Mouse (Mus musculus) frontal cortex, adult (tissue): ENCODE results near the gene Arhgap22.
A peak's percentile ranks its signal among the peaks of the same experiment; 100 is the strongest.

Experiments
- ATAC-seq: cut with Nextera tagmentation; 2 replicates; pipeline ENCODE4 v1.9.2; 2017; ENCODE audit warnings: mild to moderate bottlenecking, moderate library complexity, mixed read lengths; ENCODE audit not compliant: low TSS enrichment

Gene Arhgap22

DNA sequence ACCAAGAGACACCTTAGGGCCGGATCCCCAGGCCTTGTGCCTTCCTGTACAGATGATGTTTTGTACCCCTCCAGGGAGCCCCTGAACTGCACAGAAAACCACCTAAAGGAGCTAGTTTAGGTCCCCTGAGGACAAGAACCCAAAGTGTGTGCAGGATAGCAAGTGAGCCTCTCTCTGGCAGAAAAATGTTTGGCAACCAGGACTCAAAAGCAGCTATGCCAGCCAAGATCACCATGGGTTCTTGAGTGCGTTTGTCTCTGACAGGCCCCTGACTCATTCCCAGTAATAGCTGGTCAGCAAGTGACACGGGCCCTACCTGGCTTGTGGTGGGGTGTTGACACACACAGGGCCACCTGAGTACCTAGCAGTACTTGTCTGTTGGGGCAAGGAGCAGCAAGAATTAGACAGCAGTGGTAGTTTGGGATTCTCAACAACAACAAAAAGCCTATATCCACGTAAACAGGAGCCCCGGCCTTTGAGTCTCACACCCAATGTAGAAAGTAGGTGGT, 115.5 kb downstream of the Arhgap22 start:
- ATAC-seq, result no peak

DNA sequence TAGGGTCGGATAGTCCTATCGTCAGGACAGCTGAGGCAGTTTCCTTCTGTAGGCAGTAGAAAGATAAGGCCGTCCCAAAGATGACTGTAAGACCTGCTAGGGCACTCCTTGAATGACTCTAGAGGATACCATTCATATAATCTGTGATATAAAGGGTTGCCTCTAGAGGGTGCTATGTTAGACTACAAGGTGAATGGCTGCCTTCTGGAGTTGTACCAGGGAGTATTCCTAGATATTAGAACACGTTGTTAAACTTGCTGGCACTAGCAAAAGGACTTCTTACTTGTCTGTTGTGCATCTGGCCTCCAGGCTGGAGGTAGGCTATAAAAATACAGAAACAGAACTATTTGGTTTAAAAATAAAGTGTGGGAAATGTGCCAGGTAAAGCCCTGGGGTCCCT, 117.2 kb downstream of the Arhgap22 start:
- ATAC-seq, result no peak

DNA sequence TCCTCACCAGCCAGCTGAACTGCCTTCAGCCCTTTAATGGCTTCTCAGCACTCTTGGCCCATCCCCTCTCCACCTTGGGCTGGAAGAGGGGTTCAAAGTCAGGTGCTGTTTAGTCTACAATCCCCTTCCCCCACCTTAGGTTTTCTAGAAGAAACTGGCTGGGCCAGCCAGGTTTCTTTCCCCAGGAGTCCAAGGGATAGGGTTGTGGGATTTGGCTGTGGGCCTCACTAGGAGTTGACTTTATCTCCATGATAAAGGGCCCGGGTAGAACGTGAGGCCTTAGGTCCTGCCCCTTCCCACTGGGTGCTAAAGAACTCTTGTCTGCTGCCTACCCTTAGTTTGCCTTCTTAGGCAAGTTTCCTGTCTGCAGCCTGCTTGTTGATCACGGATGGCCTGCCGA, 117.8 kb downstream of the Arhgap22 start:
- no peak for ATAC-seq

DNA sequence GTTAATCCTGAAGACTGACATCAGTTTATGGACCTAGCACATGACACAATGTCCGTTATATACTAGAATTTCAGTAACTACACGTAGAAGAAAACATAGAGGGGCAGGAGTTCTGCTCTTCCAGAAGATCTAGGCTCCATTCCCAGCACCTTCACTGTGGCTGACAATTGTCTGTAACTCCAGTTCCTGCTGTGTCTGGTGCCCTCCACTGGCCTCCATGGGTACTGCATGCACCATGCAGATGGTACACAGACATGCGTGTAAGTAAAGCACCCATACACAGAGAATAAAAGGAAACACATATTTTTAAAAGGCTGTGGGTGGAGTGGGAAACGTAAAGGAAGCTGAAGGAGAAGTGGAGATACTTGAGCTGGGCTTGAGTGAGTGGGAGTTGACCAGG, 120.0 kb downstream of the Arhgap22 start:
- ATAC-seq, result peak; percentile 39

DNA sequence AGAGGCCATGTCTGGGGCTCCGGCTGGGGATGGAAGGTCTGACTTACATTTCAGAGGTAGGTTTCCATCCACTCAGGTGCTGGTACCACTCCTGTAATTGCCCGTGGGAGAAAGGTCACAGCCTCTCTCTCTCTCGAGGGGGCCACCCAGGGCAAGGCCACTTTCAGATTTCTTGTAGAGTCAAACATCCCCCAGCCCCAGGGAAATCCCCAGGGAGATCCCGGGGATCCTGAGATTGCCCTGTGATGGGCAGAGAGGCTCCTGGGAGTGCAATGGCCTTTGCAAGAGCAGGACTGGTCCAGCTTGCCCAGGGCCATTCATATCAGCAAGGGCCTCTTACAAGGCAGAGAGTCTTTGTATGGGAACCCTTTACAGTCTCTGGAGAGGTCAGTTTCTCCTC, 120.6 kb downstream of the Arhgap22 start:
- no peak for ATAC-seq

DNA sequence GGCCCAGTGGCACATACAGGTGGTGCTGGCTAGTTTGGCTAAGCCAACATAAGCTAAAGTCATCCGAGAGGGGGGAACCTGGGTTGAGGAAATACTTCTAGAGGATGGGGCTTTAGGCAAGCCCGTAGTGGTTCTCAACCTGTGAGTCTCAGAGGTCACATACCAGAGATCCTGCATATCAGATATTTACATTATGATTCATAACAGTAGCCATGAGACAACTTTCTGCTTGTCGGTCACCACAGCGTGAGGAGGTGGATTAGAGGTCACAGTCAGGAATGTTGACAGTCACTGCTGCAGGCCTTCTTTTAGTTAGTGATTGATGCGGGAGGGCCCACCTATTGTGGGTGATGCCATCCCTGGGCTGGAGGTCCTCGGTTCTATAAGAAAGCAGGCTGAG, 121.9 kb downstream of the Arhgap22 start:
- no peak for ATAC-seq

DNA sequence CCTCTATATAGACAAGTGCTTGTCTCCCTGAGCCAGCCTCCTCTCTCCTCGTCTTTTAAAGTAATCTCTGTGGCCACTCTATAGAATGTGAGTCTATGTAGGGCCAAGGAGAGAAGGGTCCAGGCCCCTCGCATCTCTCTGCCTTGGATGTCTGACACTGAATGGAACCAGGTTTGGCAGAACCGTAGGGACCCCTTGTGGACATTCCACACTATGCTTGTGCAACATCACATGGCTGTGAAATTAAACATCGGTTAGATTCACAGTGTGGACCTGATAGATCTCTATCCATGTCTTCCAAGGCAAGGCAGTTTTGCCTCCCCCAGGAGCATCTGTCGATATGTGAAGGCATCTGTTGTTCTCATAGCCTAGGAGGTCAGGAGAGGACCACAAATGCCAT, 124.9 kb downstream of the Arhgap22 start:
- no peak for ATAC-seq

DNA sequence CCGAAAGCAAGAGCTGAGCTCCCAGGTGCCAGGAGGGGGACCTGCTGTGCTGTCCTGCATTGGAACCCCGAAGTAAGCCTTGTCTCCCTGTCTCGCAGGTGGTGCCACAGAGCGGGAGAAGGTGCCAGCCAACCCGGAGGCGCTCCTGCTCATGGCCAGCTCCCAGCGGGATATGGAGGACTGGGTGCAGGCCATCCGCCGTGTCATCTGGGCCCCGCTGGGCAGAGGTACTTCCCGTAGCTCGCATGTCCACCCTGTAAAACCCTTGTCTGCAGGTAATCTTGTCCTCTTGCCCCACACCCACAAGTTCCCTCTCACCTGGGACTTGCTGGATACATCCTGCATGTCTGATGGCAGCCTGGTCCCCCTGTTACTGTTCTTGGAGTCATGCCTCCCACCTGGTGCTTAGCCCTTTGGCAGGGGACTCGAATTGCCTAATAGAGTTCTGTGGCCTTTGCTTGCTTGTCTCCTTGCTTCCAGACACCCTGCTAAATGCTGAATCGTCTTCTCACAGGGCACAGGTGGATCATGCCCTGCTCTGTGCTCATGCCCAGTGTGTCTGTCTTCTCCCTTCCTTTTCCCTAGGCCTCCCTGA, 129.4 kb downstream of the Arhgap22 start:
- ATAC-seq, result no peak

DNA sequence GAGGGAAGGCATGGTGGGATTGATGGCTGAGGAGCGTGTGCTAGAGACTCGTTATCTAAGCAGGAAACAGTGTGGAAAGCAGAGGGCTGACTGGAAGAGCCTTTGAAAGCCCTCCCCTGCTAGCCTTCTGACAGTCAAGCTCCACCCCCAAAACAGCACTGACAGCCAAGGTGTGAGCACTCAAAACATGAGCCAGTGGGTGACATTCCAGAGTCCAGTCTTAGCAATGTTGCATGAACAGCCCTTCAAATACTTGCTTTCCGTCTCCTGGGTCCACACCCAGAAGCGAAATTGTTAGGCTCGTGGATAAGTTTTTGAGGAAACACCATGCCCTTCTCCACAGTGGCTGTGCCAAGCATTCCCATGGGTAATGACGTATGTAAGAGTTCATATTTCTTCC, 132.7 kb downstream of the Arhgap22 start:
- ATAC-seq, result no peak

DNA sequence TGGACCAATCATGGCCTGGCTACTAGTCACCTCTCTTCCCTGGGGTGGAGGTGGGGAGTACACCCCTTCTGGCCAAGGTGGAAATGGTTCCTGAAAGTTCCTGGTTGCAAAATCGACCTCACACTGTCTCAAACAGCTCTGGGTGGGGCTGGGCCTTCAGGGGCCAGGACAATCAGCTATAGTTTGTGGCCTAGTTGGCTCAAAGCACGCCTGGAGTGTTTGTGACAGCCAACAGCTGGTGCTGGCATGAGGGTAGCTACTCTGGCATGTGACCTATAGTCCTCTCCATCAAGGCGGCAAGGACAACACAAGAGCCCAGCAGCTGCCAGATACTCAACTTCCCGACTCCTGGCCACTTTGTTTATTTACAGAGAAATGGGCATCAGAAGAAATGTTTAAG, 133.9 kb downstream of the Arhgap22 start:
- ATAC-seq, result no peak

DNA sequence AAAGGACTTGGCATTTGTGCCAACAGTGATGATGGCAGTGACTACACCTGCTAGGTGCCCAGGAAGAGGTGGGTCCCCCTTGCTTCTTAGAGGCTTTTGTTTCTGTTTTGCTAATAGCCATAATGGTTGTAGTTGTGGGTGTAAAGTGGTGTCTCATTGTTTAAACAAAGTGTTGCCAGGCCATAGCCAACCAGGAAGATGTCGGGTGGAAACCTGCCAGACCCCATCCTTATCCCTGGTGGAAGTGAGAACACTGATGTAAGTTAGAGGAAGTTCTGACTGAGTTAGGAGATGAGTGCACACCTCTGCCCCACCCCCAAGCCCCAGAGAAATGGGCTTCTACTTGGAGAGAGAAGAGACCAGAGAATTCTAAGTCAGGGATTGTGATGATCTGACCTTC, 134.3 kb downstream of the Arhgap22 start:
- no peak for ATAC-seq

DNA sequence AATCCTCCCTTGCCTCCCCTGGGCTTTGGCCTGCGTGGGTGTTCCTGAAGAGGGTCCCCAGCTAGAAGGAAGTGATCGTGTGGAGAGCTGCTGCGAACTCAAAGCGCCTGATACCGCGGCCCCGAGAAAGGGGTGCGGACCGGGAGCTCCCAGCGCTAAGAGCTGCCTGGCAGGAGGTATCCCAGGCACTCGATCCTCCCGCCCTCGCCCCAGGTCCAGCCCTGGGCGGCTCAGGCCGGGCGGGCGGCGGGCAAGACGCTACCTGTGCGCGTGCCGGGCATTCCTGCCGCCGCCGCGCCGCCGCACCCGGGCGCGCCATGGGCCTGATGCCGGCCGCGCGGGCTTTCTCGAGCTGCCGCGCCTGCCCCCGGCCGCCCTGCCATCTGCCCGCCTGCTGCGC, 137.2 kb downstream of the Arhgap22 start:
- ATAC-seq, result no peak

DNA sequence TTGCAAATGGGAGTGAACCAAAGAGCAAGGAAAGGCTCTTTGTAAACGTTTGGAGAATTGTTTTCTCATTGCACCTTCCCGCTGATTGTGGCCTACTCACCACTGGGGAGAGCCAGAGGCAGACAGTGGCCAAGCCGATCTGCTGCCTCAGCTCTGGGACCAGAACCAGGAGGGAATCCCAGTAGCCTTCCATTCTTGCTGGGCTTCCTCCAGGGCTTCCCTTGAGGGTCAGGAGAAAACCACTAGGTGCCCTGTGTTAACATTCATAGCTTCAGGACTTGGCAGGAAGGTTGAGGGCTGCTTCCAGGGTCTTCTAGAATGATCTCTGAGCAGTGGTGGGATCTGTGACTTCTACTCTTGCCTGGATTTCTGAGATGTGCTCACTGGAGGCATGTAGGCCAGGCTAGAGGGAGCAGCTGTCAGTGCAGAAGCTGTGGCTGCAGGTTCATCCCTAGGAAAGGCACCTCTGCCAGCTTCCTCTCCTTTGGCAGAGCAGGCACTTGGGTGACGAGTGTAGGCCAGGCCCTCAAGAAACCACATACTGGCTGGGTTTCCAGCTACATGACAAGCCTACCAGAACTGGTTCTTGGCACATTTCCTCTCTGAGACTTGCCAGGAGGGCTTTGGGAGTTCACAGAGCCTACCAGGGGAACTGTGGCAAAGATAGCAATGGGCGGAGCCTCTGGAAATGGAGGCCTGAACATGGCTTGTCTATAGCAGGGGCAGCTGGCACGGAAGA, 138.3 kb downstream of the Arhgap22 start:
- peak; percentile 16; the same call in 1 of the 2 replicates for ATAC-seq

DNA sequence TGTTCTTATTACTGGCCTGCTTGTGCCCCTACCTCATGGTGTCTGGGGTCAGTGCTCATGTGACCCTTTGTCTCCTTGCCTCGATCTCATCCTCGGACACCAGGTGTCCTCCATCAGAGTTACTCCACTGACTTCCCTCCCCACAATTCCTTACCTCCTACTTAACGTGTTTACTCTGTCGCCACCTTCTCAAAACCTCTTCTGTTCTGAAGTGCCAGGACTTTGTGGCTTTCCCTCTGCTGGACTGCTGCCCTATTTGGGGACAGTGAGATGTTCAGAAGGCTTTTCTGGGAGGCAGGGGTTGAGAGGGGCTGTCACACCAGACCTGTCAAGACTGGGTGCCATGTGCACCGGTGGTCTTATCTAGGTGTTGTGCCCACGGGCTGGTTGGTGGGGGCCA, 139.1 kb downstream of the Arhgap22 start:
- ATAC-seq, result no peak

DNA sequence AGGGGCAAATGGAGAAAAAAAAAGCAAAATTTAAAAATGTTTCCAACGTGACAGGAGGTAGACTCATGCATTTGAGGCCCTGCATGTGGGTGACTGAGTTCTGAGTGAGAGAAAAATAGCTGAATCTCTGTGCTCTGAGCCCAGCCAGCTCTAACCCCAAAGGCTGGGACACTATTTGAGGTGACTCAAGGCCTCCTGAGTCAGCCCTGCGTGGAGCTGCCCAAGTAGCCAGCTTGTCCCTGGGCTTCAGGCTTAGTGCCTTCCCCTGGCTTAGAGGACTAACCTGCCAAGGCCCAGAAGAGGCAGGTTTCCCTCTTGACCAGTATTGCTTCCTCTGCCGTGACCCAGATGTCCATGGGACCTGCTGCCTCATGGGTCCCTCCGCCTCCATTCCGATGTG, 141.4 kb downstream of the Arhgap22 start:
- no peak for ATAC-seq

DNA sequence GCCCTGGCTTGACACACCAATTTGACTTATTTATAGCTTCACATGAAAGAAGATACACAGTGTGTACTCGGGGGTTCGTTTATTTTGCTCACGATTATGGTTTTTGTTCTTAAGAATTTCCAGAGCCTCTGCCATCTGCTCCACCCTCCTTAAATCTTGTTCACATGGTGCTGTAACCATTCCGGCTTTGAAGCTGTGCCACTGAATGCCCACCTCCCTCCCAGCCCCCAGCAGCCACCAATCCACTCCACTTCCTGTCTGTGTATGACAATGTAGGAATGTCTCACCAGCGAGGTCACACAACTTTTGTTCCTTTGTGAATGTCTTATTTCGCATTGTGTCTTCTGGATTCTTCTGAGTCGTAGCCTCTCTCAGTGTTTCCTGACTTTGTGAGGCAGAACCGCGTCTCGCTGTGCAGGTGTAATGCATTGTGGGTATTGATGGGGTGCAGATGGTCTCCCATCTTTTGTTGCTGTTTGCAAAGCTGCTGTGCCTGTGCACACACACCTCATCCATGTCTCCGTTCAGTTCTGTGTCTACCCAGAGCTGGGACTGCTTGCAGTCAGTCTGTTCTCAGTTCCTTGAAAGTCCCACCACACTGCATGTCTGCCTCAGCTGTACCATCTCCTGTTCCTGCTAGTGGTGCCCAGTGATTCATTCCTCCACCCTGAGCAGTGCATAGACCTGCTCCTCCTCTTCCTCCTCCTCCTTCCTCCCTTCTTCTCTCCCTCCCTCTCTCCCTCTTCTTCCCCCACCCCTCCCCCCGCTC, 144.0 kb downstream of the Arhgap22 start:
- ATAC-seq, result 0 out of 2 replicates have a peak, but pooled peaks have one; percentile 32

DNA sequence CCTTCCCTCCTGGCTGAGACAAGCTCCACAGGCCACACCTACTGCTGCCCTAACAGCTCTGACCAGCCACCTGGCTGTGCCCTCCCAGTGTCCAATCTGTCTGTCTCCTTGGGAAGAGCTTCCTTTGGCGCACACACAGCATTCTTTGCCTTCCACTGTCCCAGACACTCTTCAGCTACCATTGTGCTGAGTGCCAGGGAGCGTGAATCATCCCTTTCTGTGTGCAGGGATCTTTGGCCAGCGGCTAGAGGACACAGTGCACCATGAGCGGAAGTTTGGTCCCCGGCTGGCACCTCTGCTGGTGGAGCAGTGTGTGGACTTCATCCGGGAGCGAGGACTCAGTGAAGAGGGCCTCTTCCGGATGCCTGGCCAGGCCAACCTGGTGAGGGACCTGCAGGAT, 145.1 kb downstream of the Arhgap22 start:
- no peak for ATAC-seq

DNA sequence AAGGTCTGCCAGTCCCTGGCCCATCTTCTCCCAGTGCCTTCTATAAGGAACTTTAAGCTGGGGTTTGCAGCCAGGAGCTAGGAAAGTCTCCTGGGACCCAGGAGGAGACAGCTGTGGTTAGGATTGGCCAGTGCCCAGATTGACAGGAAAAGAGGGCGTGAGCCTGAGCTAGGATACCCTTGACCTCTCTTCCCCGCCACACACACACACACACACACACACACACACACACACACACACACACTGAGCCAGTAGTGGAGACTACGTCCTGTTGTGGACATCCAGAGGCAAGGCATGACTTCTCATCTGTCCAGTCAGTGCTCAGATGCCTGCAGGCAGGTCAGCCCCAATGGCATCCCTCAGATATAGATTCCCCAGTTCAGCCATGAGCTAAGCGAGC, 147.7 kb downstream of the Arhgap22 start:
- no peak for ATAC-seq

DNA sequence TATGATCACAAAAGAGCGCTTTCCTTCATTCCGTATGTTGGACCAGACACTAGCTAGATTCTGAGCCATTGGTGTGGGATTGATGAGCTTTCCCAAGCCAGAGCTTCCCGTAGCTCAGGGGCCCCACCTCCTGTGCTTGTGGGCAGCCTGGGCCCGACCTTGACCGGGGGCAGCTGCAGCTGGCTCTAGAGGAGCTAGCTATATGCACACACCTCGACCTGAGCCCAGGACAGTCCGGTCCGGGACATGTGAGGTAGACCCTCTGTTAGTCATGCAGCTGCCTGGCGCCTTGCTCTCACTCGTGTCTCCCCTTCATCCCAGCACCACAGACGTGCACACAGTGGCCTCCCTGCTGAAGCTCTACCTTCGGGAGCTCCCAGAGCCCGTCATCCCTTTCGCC, 148.3 kb downstream of the Arhgap22 start:
- no peak for ATAC-seq

DNA sequence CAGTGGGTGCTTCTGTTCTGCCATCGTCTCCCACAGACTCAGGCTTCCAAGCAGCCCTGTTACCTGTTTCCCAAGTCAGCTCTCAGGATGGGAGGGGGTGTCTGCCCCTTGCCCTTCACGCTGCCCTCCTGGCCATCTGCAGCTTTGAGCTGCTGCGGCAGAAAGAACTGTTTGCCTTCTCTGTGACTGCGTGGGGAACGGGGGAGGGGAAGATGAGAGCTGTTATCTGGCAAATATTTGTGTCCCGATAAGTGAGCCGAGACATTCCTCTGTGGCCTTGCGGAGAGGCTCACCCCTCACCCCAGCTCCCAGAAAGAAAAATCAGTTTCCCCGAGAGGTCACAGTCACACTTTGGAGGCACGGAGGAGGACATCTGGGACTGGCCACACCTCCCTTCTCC, 149.0 kb downstream of the Arhgap22 start:
- no peak for ATAC-seq

DNA sequence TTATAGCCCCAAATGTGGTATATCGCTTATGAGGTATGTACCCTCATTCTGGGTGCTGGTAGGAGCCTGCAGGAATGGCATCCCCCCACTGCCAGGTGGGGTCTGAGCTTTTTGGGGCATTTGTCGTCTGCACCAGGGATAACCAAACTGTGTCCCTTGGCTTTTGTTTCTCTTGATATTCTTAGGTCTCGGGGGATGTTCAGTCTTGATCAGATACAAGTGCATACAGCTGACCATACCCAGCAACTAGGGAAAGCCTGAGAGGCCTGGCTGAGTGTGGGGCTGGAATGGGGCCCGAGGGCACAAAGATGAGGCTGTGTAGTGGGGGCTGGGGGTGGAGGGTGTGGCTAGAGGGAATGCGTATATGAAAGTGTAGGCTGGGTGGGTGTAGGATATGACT, 149.8 kb downstream of the Arhgap22 start:
- no peak for ATAC-seq

DNA sequence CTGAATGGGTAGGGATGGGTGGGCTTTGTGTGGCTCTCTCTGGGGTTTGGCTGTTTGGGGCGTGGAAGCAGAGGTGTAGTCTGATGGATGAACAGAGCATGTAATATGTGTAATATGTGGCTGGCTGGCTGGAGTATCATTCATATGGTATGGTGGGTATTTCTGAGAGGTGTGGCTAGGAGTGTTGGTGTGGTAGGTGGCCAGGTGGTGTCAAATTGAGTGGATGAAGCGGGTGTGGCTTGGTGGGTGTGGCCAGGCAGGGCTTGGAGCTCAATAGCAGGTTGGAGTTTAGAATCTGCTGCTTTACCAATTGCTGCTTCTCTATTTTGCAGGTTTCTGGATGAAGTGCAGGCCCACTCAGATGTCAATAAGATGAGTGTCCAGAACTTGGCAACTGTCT, 150.2 kb downstream of the Arhgap22 start:
- no peak for ATAC-seq
